Mouse (Mus musculus) forebrain, embryonic 16.5 days (tissue): Measurements from ENCODE around the gene Clec12a. TPM values are rescaled to one million over a fixed set of nuclear protein-coding genes. Genes with fewer than 3 reads are reported as not detected.

Experiments used
- ATAC-seq: fragments of 200-750 bp; cut with Nextera tagmentation; 2 replicates; pipeline ENCODE4 v1.8.0; 2017; ENCODE audit warnings: mild to moderate bottlenecking, moderate library complexity
- H3K27ac ChIP-seq: fragments of 300-500 bp; sonication (generic); 2 replicates; pipeline ENCODE4 v1.5.1; 2014; ENCODE audit warnings: low read length, control low read depth
- H3K27me3 ChIP-seq: fragments of 300-500 bp; sonication (generic); replicated peaks from 2 replicates; pipeline ENCODE4 v1.6.1; 2014; ENCODE audit warnings: low read length; ENCODE audit not compliant: control insufficient read depth, insufficient read depth
- H3K36me3 ChIP-seq: fragments of 300-500 bp; sonication (generic); 2 replicates; pipeline ENCODE4 v1.6.1; 2014; ENCODE audit not compliant: control insufficient read depth, insufficient read depth
- H3K4me1 ChIP-seq: fragments of 300-500 bp; sonication (generic); replicated peaks from 2 replicates; pipeline ENCODE4 v1.6.1; 2014; ENCODE audit warnings: low read length; ENCODE audit not compliant: control insufficient read depth, insufficient read depth
- H3K4me2 ChIP-seq: fragments of 300-500 bp; sonication (generic); 2 replicates; pipeline ENCODE4 v1.6.1; 2014; ENCODE audit warnings: mild to moderate bottlenecking, low read length, control low read depth
- H3K4me3 ChIP-seq: fragments of 300-500 bp; sonication (generic); replicated peaks from 2 replicates; pipeline ENCODE4 v1.5.1; 2014; ENCODE audit warnings: mild to moderate bottlenecking, low read length, control low read depth
- H3K9ac ChIP-seq: fragments of 300-500 bp; sonication (generic); replicated peaks from 2 replicates; pipeline ENCODE4 v1.6.1; 2014; ENCODE audit warnings: low read depth, low read length, control low read depth
- H3K9me3 ChIP-seq: fragments of 300-500 bp; sonication (generic); 2 replicates; pipeline ENCODE4 v1.6.1; 2016; ENCODE audit warnings: low read length; ENCODE audit not compliant: control insufficient read depth
- WGBS: fragments of 180-500 bp; shearing (Covaris S2); extraction: QIAGEN DNeasy Blood & Tissue Kit; methylation state at CpG from one replicate; pipeline ENCODE4 v1.1.7; 2014; 5-methylcytosine and 5-hydroxymethylcytosine counted together
- polyA plus RNA-seq: library from polyadenylated mRNA; unstranded; fragments of >200 nt; fragmentation: Nextera tagmentation; extraction: Ambion mirVana; gene quantifications from 2 replicates; pipeline ENCODE4 v1.2.1, GENCODE M21; 2015

Clec12a gene
- polyA plus RNA-seq, 1 experiment from 2014 or later = 0.18 TPM

- no peaks in the 10 kb centered on the region for H3K4me1 ChIP-seq
- no peak overlapping the region for H3K9ac ChIP-seq
- no peaks in the 10 kb centered on the region for H3K9me3 ChIP-seq
- no peaks in the 10 kb centered on the region for H3K36me3 ChIP-seq
- no peak overlapping the region for H3K27ac ChIP-seq
- ATAC-seq = peak; percentile 43; the same call in 1 of the 2 replicates
- H3K4me2 ChIP-seq = no peak overlapping the region
- no peak overlapping the region for H3K4me3 ChIP-seq
- 28% methylated on average over 2 of the region's 2 CpGs for WGBS
- H3K27me3 ChIP-seq = no peaks in the 10 kb centered on the region
Measured at GRCm38 (mm10) chr6:129393087-129393720, 50.7 kb downstream of the Clec12a start.

- WGBS = 74% methylated on average over 6 of the region's 6 CpGs
- ATAC-seq = peak; percentile 58; the same call in 1 of the 2 replicates
- H3K4me2 ChIP-seq = no peak overlapping the region
Measured at GRCm38 (mm10) chr6:129393732-129394131, 51.2 kb downstream of the Clec12a start.

GRCm38 (mm10) chr6:129396997-129397396, 54.5 kb downstream of the Clec12a start, which contains the start of gene Clec1b:
Clec1b (plus strand) TSS chr6:129397297.
- no peaks in the 10 kb centered on the region for H3K9me3 ChIP-seq
- WGBS = 92% methylated on average over 8 of the region's 8 CpGs
- H3K4me2 ChIP-seq = no peak within 1 kb of the TSS
- no peak within 1 kb of the TSS for H3K4me3 ChIP-seq
- H3K4me1 ChIP-seq = no peaks in the 10 kb centered on the region
- no peak for ATAC-seq
- H3K27me3 ChIP-seq = no peaks in the 10 kb centered on the region
- H3K27ac ChIP-seq = no peak within 1 kb of the TSS
- no peaks in the 10 kb centered on the region for H3K36me3 ChIP-seq
- H3K9ac ChIP-seq = no peak within 1 kb of the TSS

More at GRCm38 (mm10) chr6:129393732-129394131, 51.2 kb downstream of the Clec12a start:
- Histone ChIP-seq H3K27ac (no peak overlapping the region), H3K36me3 (no peaks in the 10 kb centered on the region), H3K9ac (no peak overlapping the region), H3K4me3 (no peak overlapping the region), H3K27me3 (no peaks in the 10 kb centered on the region), H3K4me1 (no peaks in the 10 kb centered on the region), H3K9me3 (no peaks in the 10 kb centered on the region)

- H3K27me3 ChIP-seq = no peaks in the 10 kb centered on the region
- WGBS = 59% methylated on average over 6 of the region's 6 CpGs
- ATAC-seq = no peak
- no peak overlapping the region for H3K4me3 ChIP-seq
- no peaks in the 10 kb centered on the region for H3K36me3 ChIP-seq
- H3K4me2 ChIP-seq = no peak overlapping the region
- no peak overlapping the region for H3K9ac ChIP-seq
- H3K27ac ChIP-seq = no peak overlapping the region
- H3K4me1 ChIP-seq = no peaks in the 10 kb centered on the region
- no peaks in the 10 kb centered on the region for H3K9me3 ChIP-seq
Measured at GRCm38 (mm10) chr6:129399945-129400344, 57.5 kb downstream of the Clec12a start.

GRCm38 (mm10) chr6:129402404-129402803, 59.9 kb downstream of the Clec12a start:
- Histone ChIP-seq H3K9me3 (no peaks in the 10 kb centered on the region), H3K4me2 (no peak overlapping the region), H3K9ac (no peak overlapping the region), H3K27ac (no peak overlapping the region), H3K27me3 (no peaks in the 10 kb centered on the region), H3K4me3 (no peak overlapping the region), H3K36me3 (no peaks in the 10 kb centered on the region), H3K4me1 (no peaks in the 10 kb centered on the region)
- no peak for ATAC-seq
- WGBS = 94% methylated on average over 2 of the region's 2 CpGs

- H3K27me3 ChIP-seq = no peaks in the 10 kb centered on the region
- 75% methylated on average over 6 of the region's 6 CpGs for WGBS
- H3K36me3 ChIP-seq = no peaks in the 10 kb centered on the region
- ATAC-seq = no peak
- H3K4me2 ChIP-seq = no peak overlapping the region
- no peaks in the 10 kb centered on the region for H3K9me3 ChIP-seq
- H3K27ac ChIP-seq = no peak overlapping the region
- no peak overlapping the region for H3K9ac ChIP-seq
- H3K4me3 ChIP-seq = no peak overlapping the region
- no peaks in the 10 kb centered on the region for H3K4me1 ChIP-seq
Measured at GRCm38 (mm10) chr6:129403391-129403790, 60.9 kb downstream of the Clec12a start.

GRCm38 (mm10) chr6:129405999-129406398, 63.5 kb downstream of the Clec12a start:
- no peak overlapping the region for H3K27ac ChIP-seq
- no peaks in the 10 kb centered on the region for H3K27me3 ChIP-seq
- H3K4me3 ChIP-seq = no peak overlapping the region
- no peak for ATAC-seq
- no peak overlapping the region for H3K4me2 ChIP-seq
- H3K4me1 ChIP-seq = no peaks in the 10 kb centered on the region
- no peaks in the 10 kb centered on the region for H3K36me3 ChIP-seq
- no peak overlapping the region for H3K9ac ChIP-seq
- no peaks in the 10 kb centered on the region for H3K9me3 ChIP-seq

- Histone ChIP-seq H3K9me3 (no peaks in the 10 kb centered on the region), H3K4me2 (no peak overlapping the region), H3K27me3 (no peaks in the 10 kb centered on the region), H3K36me3 (no peaks in the 10 kb centered on the region), H3K27ac (no peak overlapping the region), H3K4me1 (no peaks in the 10 kb centered on the region), H3K4me3 (no peak overlapping the region), H3K9ac (no peak overlapping the region)
- no peak for ATAC-seq
- 58% methylated on average over 2 of the region's 2 CpGs for WGBS
Measured at GRCm38 (mm10) chr6:129407324-129407723, 64.8 kb downstream of the Clec12a start.

GRCm38 (mm10) chr6:129408562-129408961, 66.1 kb downstream of the Clec12a start, which contains the start of gene Clec9a:
Clec9a (plus strand) TSS chr6:129408862.
- Histone ChIP-seq H3K4me3 (no peak within 1 kb of the TSS), H3K27me3 (no peaks in the 10 kb centered on the region), H3K36me3 (no peaks in the 10 kb centered on the region), H3K4me2 (no peak within 1 kb of the TSS), H3K9ac (no peak within 1 kb of the TSS), H3K27ac (no peak within 1 kb of the TSS), H3K9me3 (no peaks in the 10 kb centered on the region), H3K4me1 (no peaks in the 10 kb centered on the region)
- ATAC-seq = no peak
- 82% methylated on average over 2 of the region's 2 CpGs for WGBS

GRCm38 (mm10) chr6:129414177-129414576, 71.7 kb downstream of the Clec12a start:
- H3K4me3 ChIP-seq = no peak overlapping the region

More at GRCm38 (mm10) chr6:129414177-129414576, 71.7 kb downstream of the Clec12a start:
- 88% methylated on average over 1 of the region's 1 CpGs for WGBS
- H3K9me3 ChIP-seq = no peaks in the 10 kb centered on the region
- no peak overlapping the region for H3K9ac ChIP-seq
- no peaks in the 10 kb centered on the region for H3K4me1 ChIP-seq
- H3K27me3 ChIP-seq = no peaks in the 10 kb centered on the region
- no peak overlapping the region for H3K27ac ChIP-seq
- ATAC-seq = no peak
- H3K4me2 ChIP-seq = no peak overlapping the region
- H3K36me3 ChIP-seq = no peaks in the 10 kb centered on the region
